Mouse (Mus musculus) lung, postnatal 0 days (tissue): Measurements from ENCODE around the gene Gm5767. TPM values are rescaled to one million over a fixed set of nuclear protein-coding genes. Genes with fewer than 3 reads are reported as not detected.

ENCODE experiments used
- ATAC-seq: fragments of 200-750 bp; cut with Nextera tagmentation; 2 replicates; pipeline ENCODE4 v1.8.0; 2017; ENCODE audit warnings: moderate library complexity
- DNase-seq: peaks from one replicate; pipeline ENCODE4 v3.0.0-alpha.2; 2016; ENCODE audit warnings: low spot score
- H3K27ac ChIP-seq: fragments of 300-500 bp; sonication (generic); 2 replicates; pipeline ENCODE4 v1.5.1; 2014; ENCODE audit warnings: antibody characterized with exemption, mild to moderate bottlenecking, low read length, mixed read lengths
- H3K27me3 ChIP-seq: fragments of 300-500 bp; sonication (generic); replicated peaks from 2 replicates; pipeline ENCODE4 v1.6.1; 2014; ENCODE audit warnings: low read length, mixed read lengths; ENCODE audit not compliant: insufficient read depth
- H3K36me3 ChIP-seq: fragments of 300-500 bp; sonication (generic); 2 replicates; pipeline ENCODE4 v1.6.1; 2014; ENCODE audit warnings: low read length, mixed read lengths; ENCODE audit not compliant: insufficient read depth
- H3K4me1 ChIP-seq: fragments of 300-500 bp; sonication (generic); 2 replicates; pipeline ENCODE4 v1.6.1; 2014; ENCODE audit warnings: antibody characterized with exemption, low read depth, low read length, mixed read lengths; ENCODE audit not compliant: insufficient read depth
- H3K4me2 ChIP-seq: fragments of 300-500 bp; sonication (generic); replicated peaks from 2 replicates; pipeline ENCODE4 v1.6.1; 2014; ENCODE audit warnings: low read depth, mild to moderate bottlenecking, low read length, moderate library complexity, mixed read lengths
- H3K4me3 ChIP-seq: fragments of 300-500 bp; sonication (generic); 2 replicates; pipeline ENCODE4 v1.5.1; 2014; ENCODE audit warnings: low read depth, low read length
- H3K9ac ChIP-seq: fragments of 300-500 bp; sonication (generic); replicated peaks from 2 replicates; pipeline ENCODE4 v1.6.1; 2014; ENCODE audit warnings: low read depth, mild to moderate bottlenecking
- H3K9me3 ChIP-seq: fragments of 300-500 bp; sonication (generic); 2 replicates; pipeline ENCODE4 v1.6.1; 2016; ENCODE audit warnings: low read length, mixed read lengths
- CTCF ChIP-seq: IDR thresholded peaks from 2 replicates; pipeline ENCODE4 v1.5.1; 2016; ENCODE audit warnings: antibody characterized with exemption, mild to moderate bottlenecking
- EP300 ChIP-seq: IDR thresholded peaks from 2 replicates; pipeline ENCODE4 v1.6.1; 2016; ENCODE audit warnings: antibody characterized with exemption, mild to moderate bottlenecking, control low read depth
- WGBS: fragments of 180-500 bp; shearing (Covaris S2); extraction: QIAGEN DNeasy Blood & Tissue Kit; methylation state at CpG from one replicate; pipeline ENCODE4 v1.1.7; 2014; 5-methylcytosine and 5-hydroxymethylcytosine counted together
- polyA plus RNA-seq: library from polyadenylated mRNA; unstranded; fragments of >200 nt; fragmentation: Nextera tagmentation; extraction: Ambion mirVana; gene quantifications from 2 replicates; pipeline ENCODE4 v1.2.1, GENCODE M21; 2015

Gm5767 gene
- polyA plus RNA-seq, 1 experiment from 2014 or later, result not detected

GRCm38 (mm10) chr16:8689979-8690656, 9.5 kb downstream of the Gm5767 start:
- DNase-seq (no peak), ATAC-seq (no peak)
- Histone ChIP-seq H3K4me3 (no peak overlapping the region), H3K36me3 (peaks cover 37% of the 10 kb centered on the region), H3K9ac (no peak overlapping the region), H3K9me3 (no peaks in the 10 kb centered on the region), H3K27ac (no peak overlapping the region), H3K4me1 (no peaks in the 10 kb centered on the region), H3K27me3 (no peaks in the 10 kb centered on the region), H3K4me2 (no peak overlapping the region)
- TF ChIP-seq CTCF (no peak), EP300 (no peak)
- 85% methylated on average over 11 of the region's 11 CpGs for WGBS

GRCm38 (mm10) chr16:8691206-8691605, 10.6 kb downstream of the Gm5767 start:
- H3K4me2 ChIP-seq, result no peak overlapping the region
- H3K36me3 ChIP-seq, result peaks cover 37% of the 10 kb centered on the region
- H3K9ac ChIP-seq, result no peak overlapping the region
- H3K27me3 ChIP-seq, result no peaks in the 10 kb centered on the region
- H3K9me3 ChIP-seq, result no peaks in the 10 kb centered on the region
- ATAC-seq, result no peak
- H3K27ac ChIP-seq, result no peak overlapping the region
- H3K4me1 ChIP-seq, result no peaks in the 10 kb centered on the region
- TF ChIP-seq CTCF (no peak), EP300 (no peak)
- DNase-seq, result no peak
- WGBS, result 89% methylated on average over 7 of the region's 7 CpGs
- H3K4me3 ChIP-seq, result no peak overlapping the region

GRCm38 (mm10) chr16:8699556-8699955, 19.0 kb downstream of the Gm5767 start:
- DNase-seq (no peak), ATAC-seq (no peak)
- TF ChIP-seq EP300 (no peak), CTCF (no peak)
- no peak overlapping the region for H3K27ac ChIP-seq
- H3K9me3 ChIP-seq, result no peaks in the 10 kb centered on the region
- no peak overlapping the region for H3K4me3 ChIP-seq
- WGBS, result 86% methylated on average over 8 of the region's 8 CpGs
- H3K9ac ChIP-seq, result no peak overlapping the region
- H3K36me3 ChIP-seq, result peaks cover 73% of the 10 kb centered on the region
- H3K27me3 ChIP-seq, result no peaks in the 10 kb centered on the region
- H3K4me1 ChIP-seq, result no peaks in the 10 kb centered on the region
- no peak overlapping the region for H3K4me2 ChIP-seq

GRCm38 (mm10) chr16:8700586-8700985, 20.0 kb downstream of the Gm5767 start:
- ATAC-seq, result no peak
- H3K27me3 ChIP-seq, result no peaks in the 10 kb centered on the region
- H3K4me1 ChIP-seq, result no peaks in the 10 kb centered on the region
- H3K27ac ChIP-seq, result no peak overlapping the region
- no peak overlapping the region for H3K9ac ChIP-seq
- H3K4me3 ChIP-seq, result no peak overlapping the region
- no peak for DNase-seq
- 68% methylated on average over 3 of the region's 3 CpGs for WGBS
- TF ChIP-seq CTCF (no peak), EP300 (no peak)
- H3K9me3 ChIP-seq, result no peaks in the 10 kb centered on the region
- H3K4me2 ChIP-seq, result no peak overlapping the region
- peaks cover 77% of the 10 kb centered on the region for H3K36me3 ChIP-seq

GRCm38 (mm10) chr16:8711998-8712397, 31.4 kb downstream of the Gm5767 start:
- Histone ChIP-seq H3K4me3 (no peak overlapping the region), H3K27ac (no peak overlapping the region), H3K9ac (no peak overlapping the region), H3K27me3 (no peaks in the 10 kb centered on the region), H3K36me3 (peaks cover 32% of the 10 kb centered on the region), H3K9me3 (no peaks in the 10 kb centered on the region), H3K4me2 (no peak overlapping the region), H3K4me1 (0 out of 2 replicates have a peak, but pooled peaks cover 8% of the 10 kb centered on the region)
- 78% methylated on average over 9 of the region's 9 CpGs for WGBS
- no peak for ATAC-seq
- TF ChIP-seq CTCF (no peak), EP300 (no peak)
- no peak for DNase-seq

GRCm38 (mm10) chr16:8714851-8715250, 34.3 kb downstream of the Gm5767 start:
- Histone ChIP-seq H3K9me3 (no peaks in the 10 kb centered on the region), H3K4me2 (no peak overlapping the region), H3K4me3 (no peak overlapping the region), H3K4me1 (peaks cover 8% of the 10 kb centered on the region; the same call in 1 of the 2 replicates), H3K27me3 (no peaks in the 10 kb centered on the region), H3K9ac (no peak overlapping the region), H3K27ac (no peak overlapping the region), H3K36me3 (peaks cover 17% of the 10 kb centered on the region)
- TF ChIP-seq CTCF (no peak), EP300 (no peak)
- 79% methylated on average over 5 of the region's 5 CpGs for WGBS
- no peak for DNase-seq
- no peak for ATAC-seq
